Mouse (Mus musculus) C2C12 (cell line): ENCODE results near the gene Ahcyl2. TPM values are rescaled to one million over a fixed set of nuclear protein-coding genes. Genes with fewer than 3 reads are reported as not detected.
"Not testable (repeated sequence)": the region's sequence is repeated elsewhere in the genome, so short reads cannot be mapped to it uniquely, and the experiment has no call there.

Source experiments
- H3K27me3 ChIP-seq: one replicate; pipeline ENCODE4 v1.6.1; 2011; ENCODE audit not compliant: control insufficient read depth, insufficient read depth, insufficient read length
- H3K36me3 ChIP-seq: one replicate; pipeline ENCODE4 v1.6.1; 2011; ENCODE audit not compliant: control insufficient read depth, insufficient read depth
- H3K4me3 ChIP-seq: one replicate; pipeline ENCODE4 v1.5.1; 2011; ENCODE audit warnings: mild to moderate bottlenecking, control low read depth; ENCODE audit not compliant: poor library complexity, insufficient read depth, severe bottlenecking
- H3K79me2 ChIP-seq: one replicate; pipeline ENCODE4 v1.6.1; 2011; ENCODE audit not compliant: control insufficient read depth, insufficient read depth
- H3K79me3 ChIP-seq: one replicate; pipeline ENCODE4 v1.6.1; 2011; ENCODE audit warnings: low read depth, control low read depth
- H3ac ChIP-seq: one replicate; pipeline ENCODE3; 2011; ENCODE audit warnings: low read depth; ENCODE audit not compliant: control insufficient read depth, insufficient read length
- CEBPB ChIP-seq: IDR thresholded peaks from one replicate; pipeline ENCODE4 v1.6.1; 2011; ENCODE audit warnings: low read depth, mild to moderate bottlenecking, control low read depth, moderate library complexity
- CTCF ChIP-seq: IDR thresholded peaks from one replicate; pipeline ENCODE4 v1.5.1; 2011; ENCODE audit not compliant: control insufficient read depth, insufficient read depth, insufficient read length
- FOSL1 ChIP-seq: IDR thresholded peaks from one replicate; pipeline ENCODE4 v1.8.0; 2011; ENCODE audit warnings: mild to moderate bottlenecking, low read length; ENCODE audit not compliant: poor library complexity, insufficient read depth, severe bottlenecking
- MAX ChIP-seq: IDR thresholded peaks from one replicate; pipeline ENCODE4 v1.6.1; 2011; ENCODE audit warnings: mild to moderate bottlenecking, control low read depth
- MYOD1 ChIP-seq: IDR thresholded peaks from one replicate; pipeline ENCODE4 v1.6.1; 2011; ENCODE audit warnings: low read depth; ENCODE audit not compliant: control insufficient read depth, insufficient read length
- MYOG ChIP-seq: IDR thresholded peaks from one replicate; pipeline ENCODE4 v1.6.1; 2011; ENCODE audit not compliant: control insufficient read depth, insufficient read length; ENCODE audit errors: extremely low read depth
- USF1 ChIP-seq: IDR thresholded peaks from one replicate; pipeline ENCODE4 v1.6.1; 2011; ENCODE audit warnings: low read depth, mild to moderate bottlenecking, control low read depth, moderate library complexity
- polyA plus RNA-seq: library from polyadenylated mRNA; unstranded; fragments of >200 nt; fragmentation: generic; extraction: Trizol; gene quantifications from one replicate; pipeline ENCODE4 v1.2.1, GENCODE M21; 2012; ENCODE audit warnings: missing spikeins

Ahcyl2 gene
- polyA plus RNA-seq, 1 experiment: 6.3 TPM

DNA sequence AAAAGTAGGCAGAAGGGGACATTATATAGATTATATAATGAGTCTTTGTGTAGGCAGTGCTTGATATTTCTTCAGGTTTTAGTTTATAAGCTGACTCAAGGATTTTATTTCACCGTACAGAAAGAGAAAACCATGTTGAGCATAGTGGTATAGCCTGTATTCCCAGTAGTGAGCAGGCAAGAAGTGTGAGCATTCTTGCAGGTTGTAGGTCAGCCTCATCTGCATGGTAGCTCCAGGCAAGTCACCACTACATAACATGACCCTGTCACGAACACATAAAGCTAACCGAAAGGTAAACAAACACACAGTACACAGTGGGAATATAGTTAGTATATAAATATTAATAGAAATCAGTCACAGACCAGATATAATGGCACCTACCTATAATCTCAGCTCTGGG, 47.2 kb downstream of the Ahcyl2 start:
- TF ChIP-seq CEBPB: no peak
- TF ChIP-seq CTCF: no peak
- TF ChIP-seq MYOD1: no peak
- TF ChIP-seq MYOG: no peak
- TF ChIP-seq USF1: no peak
- no peak for TF ChIP-seq FOSL1
- TF ChIP-seq MAX: no peak
- Histone ChIP-seq H3K27me3 (no peaks in the 10 kb centered on the region), H3K36me3 (no peaks in the 10 kb centered on the region), H3K79me2 (no peaks in the 10 kb centered on the region), H3ac (no peak overlapping the region), H3K4me3 (no peak overlapping the region), H3K79me3 (no peaks in the 10 kb centered on the region)

GRCm38 (mm10) chr6:29815634-29816033, 47.8 kb downstream of the Ahcyl2 start:
- no peaks in the 10 kb centered on the region for H3K79me2 ChIP-seq
- no peak for TF ChIP-seq USF1
- no peak for TF ChIP-seq CEBPB
- H3K79me3 ChIP-seq: no peaks in the 10 kb centered on the region
- H3K36me3 ChIP-seq: no peaks in the 10 kb centered on the region
- H3K4me3 ChIP-seq: no peak overlapping the region
- H3ac ChIP-seq: no peak overlapping the region
- no peaks in the 10 kb centered on the region for H3K27me3 ChIP-seq

DNA sequence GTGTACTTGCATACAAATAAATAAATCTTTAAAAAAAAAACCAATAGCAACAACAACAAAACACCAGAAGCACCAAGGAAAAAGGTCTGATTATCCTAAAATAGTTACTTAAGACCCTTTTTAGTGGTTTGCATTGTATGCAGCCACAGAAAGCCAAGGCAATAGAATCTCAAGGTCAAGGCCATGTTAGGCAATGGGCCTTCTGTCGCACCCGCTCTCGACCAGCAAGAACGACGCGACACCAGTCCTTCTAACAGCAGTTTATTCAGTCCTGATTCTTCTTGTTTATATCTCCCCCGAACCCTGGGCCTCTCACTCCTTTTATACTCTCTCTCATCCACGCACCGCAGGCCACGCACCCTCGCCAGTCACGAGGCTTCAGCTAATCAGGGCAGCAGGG, 48.6 kb downstream of the Ahcyl2 start:
- H3K4me3 ChIP-seq, H3K27me3 ChIP-seq, H3K36me3 ChIP-seq, H3ac ChIP-seq, H3K79me2 ChIP-seq, H3K79me3 ChIP-seq: not testable (repeated sequence)

- Histone ChIP-seq H3K27me3 (no peaks in the 10 kb centered on the region), H3ac (no peak overlapping the region), H3K4me3 (no peak overlapping the region), H3K79me2 (no peaks in the 10 kb centered on the region), H3K36me3 (no peaks in the 10 kb centered on the region), H3K79me3 (no peaks in the 10 kb centered on the region)
- TF ChIP-seq MAX (no peak), CTCF (peak; percentile 23)
Observed at GRCm38 (mm10) chr6:29819309-29819708, 51.5 kb downstream of the Ahcyl2 start.

GRCm38 (mm10) chr6:29820314-29820713, 52.5 kb downstream of the Ahcyl2 start:
- no peak overlapping the region for H3ac ChIP-seq
- no peak for TF ChIP-seq CTCF
- TF ChIP-seq MYOD1: no peak
- TF ChIP-seq MYOG: no peak
- no peak for TF ChIP-seq MAX
- no peak for TF ChIP-seq CEBPB
- no peak for TF ChIP-seq USF1
- TF ChIP-seq FOSL1: no peak
- H3K27me3 ChIP-seq: no peaks in the 10 kb centered on the region
- H3K79me3 ChIP-seq: no peaks in the 10 kb centered on the region
- H3K36me3 ChIP-seq: no peaks in the 10 kb centered on the region
- no peaks in the 10 kb centered on the region for H3K79me2 ChIP-seq
- H3K4me3 ChIP-seq: no peak overlapping the region

DNA sequence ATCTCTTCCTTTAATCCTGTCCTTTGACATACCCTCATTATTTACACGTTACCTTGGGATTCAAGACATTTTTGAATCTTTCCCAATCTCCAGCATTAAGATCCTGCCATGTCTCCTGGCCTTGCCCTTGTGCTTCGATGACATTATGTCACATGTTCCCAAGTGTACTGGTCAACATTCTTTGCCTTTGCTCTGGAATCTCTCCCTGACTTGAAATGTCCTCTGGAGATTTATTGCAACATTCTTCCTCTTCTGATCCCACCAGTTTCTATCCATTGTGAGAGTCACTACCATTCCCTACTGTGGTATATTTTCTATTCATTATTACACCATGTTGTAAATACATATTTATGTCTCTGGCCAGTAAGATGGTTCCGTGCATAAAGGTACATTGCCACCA, 53.1 kb downstream of the Ahcyl2 start:
- no peaks in the 10 kb centered on the region for H3K36me3 ChIP-seq
- no peak for TF ChIP-seq CEBPB
- TF ChIP-seq CTCF: no peak
- TF ChIP-seq FOSL1: no peak
- no peak for TF ChIP-seq MAX
- no peak for TF ChIP-seq MYOD1
- TF ChIP-seq USF1: no peak
- no peak for TF ChIP-seq MYOG

DNA sequence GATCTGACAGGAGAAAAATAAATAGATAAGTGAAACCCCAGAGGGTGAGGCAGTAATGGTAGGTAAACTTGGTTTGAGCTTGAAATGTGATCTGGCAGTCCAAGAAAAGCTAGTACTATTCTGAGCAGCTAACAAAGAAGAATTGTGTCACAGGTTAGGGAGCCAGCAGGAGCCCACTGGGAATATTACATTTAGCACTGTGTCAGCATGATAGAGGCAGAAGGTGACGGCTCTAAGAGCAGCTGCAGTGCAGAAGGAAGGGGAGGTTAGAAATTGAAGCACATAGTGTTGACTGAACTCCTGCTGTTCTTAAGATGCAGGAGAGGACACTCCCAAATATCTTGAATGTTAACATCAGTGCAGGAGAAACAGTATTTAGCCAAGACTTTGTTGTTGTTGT, 54.0 kb downstream of the Ahcyl2 start:
- Histone ChIP-seq H3K4me3 (no peak overlapping the region), H3K79me3 (no peaks in the 10 kb centered on the region), H3K36me3 (no peaks in the 10 kb centered on the region), H3K27me3 (no peaks in the 10 kb centered on the region), H3K79me2 (no peaks in the 10 kb centered on the region), H3ac (no peak overlapping the region)
- TF ChIP-seq FOSL1 (no peak), USF1 (no peak), CEBPB (no peak), MYOG (no peak), CTCF (no peak)

More for the DNA sequence above, 53.1 kb downstream of the Ahcyl2 start:
- Histone ChIP-seq H3K79me2 (no peaks in the 10 kb centered on the region), H3K27me3 (no peaks in the 10 kb centered on the region), H3ac (no peak overlapping the region), H3K4me3 (no peak overlapping the region), H3K79me3 (no peaks in the 10 kb centered on the region)
